ENCODE assay signal across 8 mouse cellular contexts in the genomic region with DNA sequence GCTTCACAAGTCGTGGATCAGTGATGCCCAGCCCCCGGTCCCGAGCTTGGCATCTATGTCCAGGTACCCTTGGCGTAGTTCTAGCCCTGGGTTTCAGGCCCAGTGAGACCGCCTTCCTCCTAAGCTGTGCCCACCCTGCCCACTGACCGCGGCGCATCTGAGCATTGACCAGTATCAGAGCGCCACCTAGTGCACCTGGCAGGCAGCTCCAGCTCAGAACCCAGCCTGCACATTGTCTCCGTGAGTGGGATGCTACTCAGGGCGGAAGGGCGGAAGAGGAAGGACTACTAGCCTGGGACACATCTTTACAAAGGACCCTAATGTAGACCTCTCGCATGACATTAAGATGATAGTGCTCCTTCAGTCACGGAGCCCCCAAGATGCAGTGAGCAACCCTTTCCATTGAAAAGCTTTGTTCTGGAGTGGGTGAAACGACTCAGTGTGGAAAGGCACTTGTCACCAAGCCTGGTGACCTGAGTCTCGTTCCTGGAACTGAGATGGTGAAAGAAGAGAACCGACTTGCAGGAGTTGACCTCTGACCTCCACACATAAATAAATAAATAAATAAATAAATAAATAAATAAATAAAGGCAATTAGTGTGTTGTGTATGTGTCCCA. TPM values are rescaled to one million over a fixed set of nuclear protein-coding genes. Genes with fewer than 3 reads are reported as not detected.
DNase-seq lines count a peak whose midpoint lies in the region; ATAC-seq lines count a peak whose summit lies in the region.

No protein-coding gene starts in this region.

- H3K27me3 ChIP-seq in forebrain, embryonic 10.5 days (ENCODE audit: poor library complexity, severe bottlenecking): peaks cover 67% of the 10 kb centered on the region
- peaks cover 11% of the 10 kb centered on the region; the same call in 1 of the 2 replicates for H3K27me3 ChIP-seq in heart, embryonic 16.5 days (ENCODE audit: control insufficient read depth, insufficient read depth, low read length)
- H3K27me3 ChIP-seq in liver, embryonic 13.5 days: peaks cover 55% of the 10 kb centered on the region
- H3K27me3 ChIP-seq in neural tube, embryonic 12.5 days (replicated peaks): peaks cover 4% of the 10 kb centered on the region; the same call in 1 of the 2 replicates

- H3K27ac ChIP-seq in forebrain, embryonic 10.5 days: 0 out of 2 replicates have a peak overlapping the region, but pooled peaks have one; percentile 12
- no peak overlapping the region for H3K27ac ChIP-seq in heart, embryonic 16.5 days (ENCODE audit: low read length)
- no peak overlapping the region for H3K27ac ChIP-seq in liver, embryonic 13.5 days
- H3K27ac ChIP-seq in neural tube, embryonic 12.5 days: no peak overlapping the region

- no peaks in the 10 kb centered on the region for H3K9me3 ChIP-seq in forebrain, embryonic 10.5 days
- no peaks in the 10 kb centered on the region; the same call in 1 of the 2 replicates for H3K9me3 ChIP-seq in heart, embryonic 16.5 days (replicated peaks; ENCODE audit: control insufficient read depth, low read length)
- no peaks in the 10 kb centered on the region for H3K9me3 ChIP-seq in liver, embryonic 13.5 days (replicated peaks)
- H3K9me3 ChIP-seq in neural tube, embryonic 12.5 days: no peaks in the 10 kb centered on the region

- H3K36me3 ChIP-seq in forebrain, embryonic 10.5 days (replicated peaks): no peaks in the 10 kb centered on the region
- H3K36me3 ChIP-seq in heart, embryonic 16.5 days (ENCODE audit: control insufficient read depth, insufficient read depth): no peaks in the 10 kb centered on the region
- H3K36me3 ChIP-seq in liver, embryonic 13.5 days: no peaks in the 10 kb centered on the region
- no peaks in the 10 kb centered on the region for H3K36me3 ChIP-seq in neural tube, embryonic 12.5 days

- DNase-seq in CD4-positive helper T cell, adult 2 months (ENCODE audit: low read depth, low spot score): peak; percentile 24
- DNase-seq in brain, adult 2 months (ENCODE audit: low read depth, low spot score): peak; percentile 85
- DNase-seq in forebrain, embryonic 10.5 days (ENCODE audit: extremely low spot score, low spot score): peak; percentile 84
- DNase-seq in kidney, postnatal 14 days: peak; percentile 74
- peak; percentile 20 for DNase-seq in liver, embryonic 13.5 days
- peak; percentile 85 for DNase-seq in testis, postnatal 10 days (ENCODE audit: low spot score)

- H3K9ac ChIP-seq in heart, embryonic 16.5 days (ENCODE audit: low read length): no peak overlapping the region
- no peak overlapping the region for H3K9ac ChIP-seq in liver, embryonic 13.5 days
- peak overlapping the region; percentile 44; the same call in 1 of the 2 replicates for H3K9ac ChIP-seq in neural tube, embryonic 12.5 days

- ATAC-seq in heart, embryonic 16.5 days (replicated peaks; ENCODE audit: extremely low read depth, insufficient read depth, low FRiP score): peak; percentile 75; the same call in 1 of the 2 replicates
- no peak for ATAC-seq in liver, embryonic 13.5 days (ENCODE audit: low read depth)
- ATAC-seq in neural tube, embryonic 12.5 days (ENCODE audit: low FRiP score, low read depth): peak; percentile 71; the same call in 1 of the 2 replicates

- H3K4me3 ChIP-seq in forebrain, embryonic 10.5 days: peak overlapping the region; percentile 26
- H3K4me3 ChIP-seq in heart, embryonic 16.5 days (ENCODE audit: low read length): no peak overlapping the region
- no peak overlapping the region for H3K4me3 ChIP-seq in liver, embryonic 13.5 days (replicated peaks)
- no peak overlapping the region for H3K4me3 ChIP-seq in neural tube, embryonic 12.5 days

- peak overlapping the region; percentile 36 for H3K4me2 ChIP-seq in heart, embryonic 16.5 days (ENCODE audit: low read depth, low read length)
- H3K4me2 ChIP-seq in liver, embryonic 13.5 days: no peak overlapping the region
- H3K4me2 ChIP-seq in neural tube, embryonic 12.5 days (replicated peaks): peak overlapping the region; percentile 36

- peaks cover 32% of the 10 kb centered on the region for H3K4me1 ChIP-seq in forebrain, embryonic 10.5 days
- H3K4me1 ChIP-seq in heart, embryonic 16.5 days (ENCODE audit: control insufficient read depth, insufficient read depth, low read length): 0 out of 2 replicates have a peak, but pooled peaks cover 2% of the 10 kb centered on the region
- no peaks in the 10 kb centered on the region for H3K4me1 ChIP-seq in liver, embryonic 13.5 days (replicated peaks)
- H3K4me1 ChIP-seq in neural tube, embryonic 12.5 days: peaks cover 7% of the 10 kb centered on the region; the same call in 1 of the 2 replicates

- WGBS in forebrain, embryonic 10.5 days: 13% methylated on average over 17 of the region's 17 CpGs
- WGBS in heart, embryonic 16.5 days: 9% methylated on average over 17 of the region's 17 CpGs
- WGBS in liver, embryonic 13.5 days (ENCODE audit: insufficient replicate concordance): 11% methylated on average over 17 of the region's 17 CpGs
- WGBS in neural tube, embryonic 12.5 days: 12% methylated on average over 17 of the region's 17 CpGs

RNA-seq across cellular contexts. Expression of a gene that starts 24.7 kb away (rescaled TPM):
- 12.3 and 14.9 TPM in 2 replicates for polyA plus RNA-seq in forebrain, embryonic 10.5 days (2016; fragmentation: Nextera tagmentation; extraction: Ambion mirVana)
- polyA plus RNA-seq in heart, embryonic 16.5 days (2015; fragmentation: Nextera tagmentation; extraction: Ambion mirVana): 24.0 and 28.4 TPM in 2 replicates
- polyA plus RNA-seq in liver, embryonic 13.5 days (2015; fragmentation: Nextera tagmentation; extraction: Ambion mirVana): 14.2 and 15.0 TPM in 2 replicates
- polyA plus RNA-seq in neural tube, embryonic 12.5 days (2016; fragmentation: Nextera tagmentation; extraction: Ambion mirVana): 8.9 and 10.5 TPM in 2 replicates

RNA-seq across cellular contexts. Expression of a gene that starts 34.2 kb away (rescaled TPM):
- polyA plus RNA-seq in forebrain, embryonic 10.5 days (2016; fragmentation: Nextera tagmentation; extraction: Ambion mirVana): 13.4 and 16.9 TPM in 2 replicates
- 73.8 and 81.8 TPM in 2 replicates for polyA plus RNA-seq in heart, embryonic 16.5 days (2015; fragmentation: Nextera tagmentation; extraction: Ambion mirVana)
- polyA plus RNA-seq in liver, embryonic 13.5 days (2015; fragmentation: Nextera tagmentation; extraction: Ambion mirVana): 184 and 190 TPM in 2 replicates
- polyA plus RNA-seq in neural tube, embryonic 12.5 days (2016; fragmentation: Nextera tagmentation; extraction: Ambion mirVana): 8.2 and 8.9 TPM in 2 replicates

Comparison
In these comparisons a context has a peak if more than half of its experiments do, and no peak if none do; other contexts are left out.
1. DNase-seq: peak in every context shown above with its lines; median percentile 85 in brain, adult 2 months; 85 in testis, postnatal 10 days; 84 in forebrain, embryonic 10.5 days; 74 in kidney, postnatal 14 days; 24 in CD4-positive helper T cell, adult 2 months; 20 in liver, embryonic 13.5 days.